Mouse (Mus musculus): ENCODE results near the gene Btnl10. TPM values are rescaled to one million over a fixed set of nuclear protein-coding genes. Genes with fewer than 3 reads are reported as not detected.

Btnl10 gene
- total RNA-seq, 2 experiments from 2014 or later, result not detected

DNA sequence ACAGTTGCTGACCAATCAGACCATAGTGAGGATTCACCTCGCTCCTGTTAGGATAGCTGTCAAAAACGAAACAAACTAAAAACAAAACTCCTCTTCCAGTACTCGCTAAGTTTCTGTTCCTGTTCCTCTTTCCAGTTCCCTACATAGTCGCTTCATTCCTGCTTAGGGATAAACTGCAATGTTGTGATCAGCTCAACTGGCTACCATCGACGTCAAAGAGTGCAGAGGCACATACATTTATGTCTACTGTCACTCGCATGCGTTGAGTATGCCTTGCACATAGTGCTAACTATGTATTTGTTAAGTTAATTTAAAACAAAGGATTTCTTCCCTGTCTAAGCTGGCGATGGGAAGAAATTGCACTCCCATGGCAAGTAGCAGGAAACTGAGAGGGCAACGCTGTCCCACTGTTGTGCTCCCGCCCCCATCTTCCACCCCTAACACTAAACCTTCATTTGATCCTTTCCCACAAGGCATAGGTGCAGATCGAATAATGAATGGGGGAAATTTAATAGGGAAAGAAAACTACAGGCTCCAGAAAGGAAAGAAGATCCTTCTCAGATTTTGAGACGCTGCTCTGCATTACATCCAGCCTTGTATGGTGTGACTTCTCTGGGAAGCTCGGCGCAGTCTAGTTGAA is 41.6 kb downstream of the Btnl10 start:
- no peak for DNase-seq

DNA sequence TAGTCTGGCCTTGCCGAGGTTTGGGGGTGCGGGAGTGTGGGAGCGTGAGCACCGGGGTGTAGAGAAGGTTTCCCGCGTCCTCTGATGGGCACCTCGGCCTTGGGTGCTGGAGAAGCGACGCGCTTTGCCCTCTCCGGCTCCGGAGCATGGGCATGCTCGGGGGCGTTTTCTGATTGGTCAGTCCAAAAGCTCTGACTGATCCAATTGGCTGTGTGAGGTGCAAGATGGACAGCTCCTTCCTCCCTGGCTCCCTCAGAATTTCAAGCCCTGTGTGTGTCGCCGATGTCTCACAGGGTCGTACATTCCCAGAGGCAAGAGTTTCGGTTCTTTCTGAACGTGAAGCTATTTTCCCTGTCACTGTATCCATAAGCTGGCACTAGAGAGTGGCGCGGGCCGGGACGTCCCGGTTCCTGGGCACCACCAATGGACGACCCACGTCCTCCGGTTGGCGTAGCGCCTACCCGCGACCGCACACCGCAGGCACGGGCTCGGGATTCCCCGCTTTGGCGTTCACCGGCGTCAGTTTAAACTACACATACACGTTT is 42.3 kb downstream of the Btnl10 start:
- DNase-seq, result peak; percentile 77

DNA sequence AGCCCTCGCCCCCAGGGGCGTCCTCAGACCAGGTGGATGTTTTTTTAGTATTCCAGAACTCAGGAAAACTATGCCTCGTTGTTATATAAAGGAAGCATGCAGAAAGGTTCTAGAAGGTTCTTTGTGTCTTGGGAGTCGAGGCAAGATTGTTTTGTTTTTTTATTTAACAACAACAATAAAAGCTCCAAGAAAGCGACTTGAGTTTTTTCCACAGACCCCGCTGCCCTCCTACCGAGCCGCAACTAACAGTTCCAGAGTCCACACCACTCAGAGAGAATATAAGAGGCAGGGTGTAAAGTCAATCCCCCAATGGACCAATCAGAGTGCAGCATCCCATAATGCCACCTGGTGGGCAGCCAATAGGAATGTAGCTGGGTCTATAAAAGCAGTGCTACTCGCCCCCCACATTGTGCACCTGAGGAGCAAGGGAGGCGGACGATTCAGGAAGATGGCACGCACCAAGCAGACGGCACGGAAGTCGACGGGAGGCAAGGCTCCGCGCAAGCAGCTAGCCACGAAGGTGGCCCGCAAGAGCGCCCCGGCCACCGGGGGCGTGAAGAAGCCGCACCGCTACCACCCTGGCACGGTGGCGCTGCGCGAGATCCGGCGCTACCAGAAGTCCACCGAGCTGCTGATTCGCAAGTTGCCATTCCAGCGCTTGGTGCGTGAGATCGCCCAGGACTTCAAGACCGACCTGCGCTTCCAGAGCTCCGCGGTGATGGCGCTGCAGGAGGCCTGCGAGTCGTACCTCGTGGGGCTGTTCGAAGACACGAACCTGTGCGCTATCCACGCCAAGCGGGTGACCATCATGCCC is 43.9 kb downstream of the Btnl10 start:
- DNase-seq, result no peak

DNA sequence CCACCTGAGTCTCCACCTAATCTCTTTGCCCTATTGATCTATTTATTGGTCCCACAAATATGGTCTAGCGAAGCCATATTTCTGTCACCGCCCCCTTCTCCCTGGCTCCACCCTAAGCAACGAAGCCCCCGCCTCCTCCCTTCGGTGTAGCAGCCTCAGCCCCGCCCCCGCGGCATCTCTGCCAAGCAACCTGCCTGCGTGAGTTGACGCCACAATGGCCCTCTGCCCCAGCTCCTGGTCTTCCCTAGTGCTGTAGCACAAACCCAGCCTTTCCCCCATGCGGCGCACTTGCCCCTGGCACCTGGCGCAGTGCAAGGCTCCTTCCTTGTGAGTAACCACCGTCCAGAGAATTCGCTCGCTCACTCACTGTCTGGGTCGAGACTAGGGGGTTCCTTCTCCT is 45.8 kb downstream of the Btnl10 start:
- DNase-seq, result no peak

- DNase-seq, result no peak
Observed at GRCm38 (mm10) chr11:58964216-58964615, 46.5 kb downstream of the Btnl10 start.

- DNase-seq, result no peak
Observed at GRCm38 (mm10) chr11:58965001-58965760, 47.5 kb downstream of the Btnl10 start.

- DNase-seq, result no peak
Observed at GRCm38 (mm10) chr11:58967346-58967745, 49.6 kb downstream of the Btnl10 start.

GRCm38 (mm10) chr11:58968551-58968950 is 50.8 kb downstream of the Btnl10 start:
- no peak for DNase-seq

DNA sequence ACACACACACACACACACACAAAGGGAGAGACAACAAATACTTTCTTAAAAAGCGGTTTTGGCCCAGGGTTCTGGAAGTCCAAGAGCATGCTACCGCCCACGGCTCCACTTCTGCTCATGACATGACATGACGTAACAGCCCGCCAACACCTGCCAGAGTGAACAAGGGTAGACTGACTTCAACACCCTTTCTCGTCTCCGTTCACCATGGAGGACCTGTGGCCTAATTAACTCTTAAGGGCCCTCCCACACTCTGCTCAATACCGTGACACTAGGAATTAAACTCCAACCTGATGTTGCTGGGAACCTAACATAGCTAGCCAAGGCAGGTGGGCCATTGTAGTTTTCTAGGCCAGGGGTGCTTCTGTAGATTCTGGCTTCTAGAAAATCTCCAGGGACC is 51.3 kb downstream of the Btnl10 start:
- no peak for DNase-seq

- DNase-seq, result no peak
Observed at GRCm38 (mm10) chr11:58969659-58970058, 52.0 kb downstream of the Btnl10 start.

GRCm38 (mm10) chr11:58970831-58971530 is 53.3 kb downstream of the Btnl10 start:
- no peak for DNase-seq

DNA sequence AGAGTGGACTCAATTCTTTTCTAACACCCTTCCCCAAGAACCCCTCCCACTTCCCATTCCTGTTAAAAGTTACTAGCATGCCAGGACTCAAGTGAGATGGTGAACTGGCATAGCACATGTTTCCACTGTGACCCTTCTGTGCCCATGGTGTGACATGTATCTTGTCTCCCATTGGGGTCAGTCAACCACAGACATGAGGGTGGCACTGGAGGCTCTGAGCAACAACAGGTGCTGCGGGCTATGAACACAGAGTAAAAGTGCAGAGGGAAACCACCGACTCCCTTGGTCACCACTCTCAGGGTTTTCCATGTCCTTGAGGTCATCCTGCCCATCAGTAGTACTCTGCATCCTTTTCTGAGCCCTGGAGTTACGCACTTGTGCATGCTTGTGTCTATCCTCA is 54.1 kb downstream of the Btnl10 start:
- DNase-seq, result no peak

GRCm38 (mm10) chr11:58974414-58974813 is 56.7 kb downstream of the Btnl10 start:
- no peak for DNase-seq

Small RNA genes lying within 50 kb of the gene (microRNA-seq; reads per million reads assigned to microRNA genes)
- 0 to 0.26 reads per million in 2 experiments for gene Gm44313 (ENCODE audit: borderline replicate concordance in 2 of 2)

Other genes starting within 250 kb of the Btnl10 start
- gene Olfr320, start 236.8 kb upstream of the Btnl10 start, total RNA-seq (2021), result not detected
- not detected for gene Olfr319, start 218.7 kb upstream of the Btnl10 start, total RNA-seq (2021)
- not detected for gene Olfr318, start 193.9 kb upstream of the Btnl10 start, total RNA-seq (2021)
- gene Olfr317, start 178.7 kb upstream of the Btnl10 start, total RNA-seq (2021), result not detected
- not detected for gene Olfr316, start 165.2 kb upstream of the Btnl10 start, total RNA-seq (2021)
- gene Olfr315, start 144.7 kb upstream of the Btnl10 start, total RNA-seq (2021), result not detected
- gene Olfr314, start 135.0 kb upstream of the Btnl10 start, total RNA-seq (2021), result not detected
- not detected for gene Fam183b, start 115.9 kb upstream of the Btnl10 start, total RNA-seq (2021)
- not detected for gene Olfr313, start 102.9 kb upstream of the Btnl10 start, total RNA-seq (2021)
- gene Olfr312, start 88.7 kb upstream of the Btnl10 start, total RNA-seq (2021), result not detected
- not detected for gene Olfr311, start 78.7 kb upstream of the Btnl10 start, total RNA-seq (2021)
- gene Gm12258, start 70.8 kb upstream of the Btnl10 start, total RNA-seq (2021), result 1 to 10 TPM in 1 of 2 experiments, under 1 TPM in 1; 0.61 to 1.0 TPM
- gene 2810021J22Rik, start 50.7 kb upstream of the Btnl10 start, total RNA-seq (2021), result 1 to 10 TPM in 1 of 2 experiments, under 1 TPM in 1; 0.90 to 1.4 TPM
- 1 to 10 TPM; 2.7 to 3.0 TPM for gene Zfp39, start 13.7 kb upstream of the Btnl10 start, total RNA-seq (2021)
- 100 to 1,000 TPM in 1 of 2 experiments, 10 to 100 TPM in 1; 99.3 to 105 TPM for gene Rnf187, start 21.0 kb downstream of the Btnl10 start, total RNA-seq (2021)
- 1 to 10 TPM; 1.1 to 1.2 TPM for gene Hist3h2ba, start 31.0 kb downstream of the Btnl10 start, total RNA-seq (2021)
- 10 to 100 TPM; 10.1 to 11.1 TPM for gene Hist3h2a, start 36.8 kb downstream of the Btnl10 start, total RNA-seq (2021)
- gene Trim17, start 36.8 kb downstream of the Btnl10 start, total RNA-seq (2021), result under 1 TPM; 0.13 to 0.18 TPM
- gene Trim11, start 60.2 kb downstream of the Btnl10 start, total RNA-seq (2021), result 1 to 10 TPM; 6.7 to 8.1 TPM
- 1,000 to 10,000 TPM; 1,440 to 1,520 TPM for gene Obscn, start 218.5 kb downstream of the Btnl10 start, total RNA-seq (2021)
- gene Iba57, start 245.8 kb downstream of the Btnl10 start, total RNA-seq (2021), result 1 to 10 TPM; 7.3 to 9.3 TPM